Mouse (Mus musculus): ENCODE results near the gene Myoz2.

DNA sequence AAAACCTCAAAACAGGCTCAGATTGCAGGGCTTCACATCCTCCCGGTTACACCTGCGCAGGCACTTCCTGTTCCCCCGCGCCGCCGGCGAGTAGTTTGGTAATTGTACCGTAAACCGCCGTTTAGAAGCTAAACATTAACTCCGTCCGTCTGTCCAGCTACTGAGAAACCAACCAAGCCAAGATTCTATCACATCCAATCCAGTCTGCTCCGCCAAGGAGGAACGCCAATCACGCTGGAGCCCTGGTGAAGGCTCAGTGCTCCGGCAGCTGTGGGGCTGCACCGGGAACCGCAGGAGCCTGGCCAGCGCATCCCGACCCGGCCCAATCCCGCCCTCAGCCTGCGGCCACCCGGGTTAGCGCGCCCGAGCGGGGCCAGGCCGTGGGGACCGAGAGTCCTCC, 51.0 kb downstream of the Myoz2 start:
- TF ChIP-seq CTCF (IDR thresholded peaks at IDR 0.05; ENCODE audit: control insufficient read depth, insufficient read depth, insufficient read length) (no peak), USF1 (IDR thresholded peaks at IDR 0.05; ENCODE audit: low read depth) (no peak), MYOD1 (IDR thresholded peaks at IDR 0.05; ENCODE audit: control insufficient read depth, insufficient read length, low read depth) (no peak)
